Mouse (Mus musculus) bone marrow, adult 2 months (tissue): ENCODE measurements around the gene Stum.

Source experiments
- CTCF ChIP-seq: fragments of 200-500 bp; IDR thresholded peaks from 2 replicates; pipeline ENCODE4 v1.5.1; 2011; ENCODE audit warnings: low read length, control low read depth; ENCODE audit not compliant: control insufficient read depth, insufficient read depth
- POLR2A ChIP-seq: fragments of 200-500 bp; IDR thresholded peaks from 2 replicates; pipeline ENCODE4 v1.6.1; 2011; ENCODE audit warnings: low read depth, mild to moderate bottlenecking, control low read depth, low read length, borderline replicate concordance; ENCODE audit not compliant: control insufficient read depth

GRCm38 (mm10) chr1:180423008-180423639, 60.2 kb downstream of the Stum start:
- TF ChIP-seq POLR2A (no peak), CTCF (no peak)
